18 mouse cellular contexts compared by ENCODE assay signal in genomic region chr14:46803791-46804190, GRCm38 (mm10).
"Had no signal": no experiment of that assay in that cellular context is flagged by ENCODE, and none has a peak within 500 bp of the region (broad histone marks: within the 10 kb centered on the region; RNA-seq: fewer than 3 reads in every experiment).

No protein-coding gene starts in this region.

- H3K9me3 ChIP-seq: kidney, embryonic 15.5 days; limb, embryonic 10.5 days; limb, embryonic 13.5 days; liver, embryonic 12.5 days; liver, embryonic 15.5 days; megakaryocyte, embryonic 14.5 days had no signal

- H3K4me1 ChIP-seq: kidney, embryonic 15.5 days; limb, embryonic 10.5 days; limb, embryonic 13.5 days had no signal

- H3K27me3 ChIP-seq: kidney, embryonic 15.5 days; limb, embryonic 13.5 days; liver, embryonic 12.5 days; liver, embryonic 15.5 days; megakaryocyte, embryonic 14.5 days had no signal

- H3K4me3 ChIP-seq: kidney, embryonic 15.5 days; layer of hippocampus, adult 2 months; limb, embryonic 10.5 days; limb, embryonic 13.5 days; liver, embryonic 12.5 days; liver, embryonic 15.5 days; megakaryocyte, embryonic 14.5 days had no signal

- ATAC-seq: hindbrain, postnatal 0 days; inflammation-experienced regulatory T-cells, adult 6 months; intestine, embryonic 16.5 days; liver, embryonic 12.5 days had no signal

- H3K9ac ChIP-seq: kidney, embryonic 15.5 days; limb, embryonic 13.5 days; liver, embryonic 12.5 days; liver, embryonic 15.5 days; lung, embryonic 14.5 days had no signal

- DNase-seq: kidney, adult 18-20 months; kidney, postnatal 10 days; layer of hippocampus, adult 9-11 months; liver; lung, embryonic 14.5 days; midbrain, embryonic 14.5 days; thymus, postnatal 25 days had no signal

- H3K27ac ChIP-seq: hindbrain, postnatal 0 days; kidney, embryonic 15.5 days; layer of hippocampus, adult 2 months; limb, embryonic 10.5 days; limb, embryonic 13.5 days; liver, embryonic 12.5 days; liver, embryonic 15.5 days had no signal

- H3K4me2 ChIP-seq: kidney, embryonic 15.5 days; limb, embryonic 13.5 days; liver, embryonic 12.5 days; liver, embryonic 15.5 days; lung, embryonic 14.5 days; midbrain, embryonic 11.5 days had no signal
